Mouse (Mus musculus) CH12.LX (cell line): ENCODE results near the gene Plekha7. TPM values are rescaled to one million over a fixed set of nuclear protein-coding genes. Genes with fewer than 3 reads are reported as not detected.

Source experiments
- DNase-seq: peaks from one replicate; pipeline ENCODE4 v3.0.0-alpha.2; 2013; ENCODE audit errors: extremely low read depth
- H3K27ac ChIP-seq: 2 replicates; pipeline ENCODE4 v1.5.1; 2012; ENCODE audit warnings: low read depth, mild to moderate bottlenecking, control low read depth, moderate library complexity; ENCODE audit not compliant: insufficient read depth
- H3K27me3 ChIP-seq: replicated peaks from 2 replicates; pipeline ENCODE3; 2012; ENCODE audit warnings: inconsistent platforms
- H3K36me3 ChIP-seq, 2 experiments: replicated peaks in 1 of 2; 2 replicates each; pipeline versions ENCODE3 to v1.6.1; 2012; ENCODE audit warnings: inconsistent platforms in 1 of 2, low read length in 1 of 2, mild to moderate bottlenecking in 1 of 2, mixed read lengths in 1 of 2, moderate library complexity in 1 of 2; ENCODE audit not compliant: control insufficient read depth in 1 of 2, insufficient read depth in 1 of 2
- H3K4me1 ChIP-seq, 2 experiments: 2 replicates each; pipeline ENCODE4 v1.6.1; 2012; ENCODE audit warnings: inconsistent platforms in 1 of 2, moderate library complexity in 1 of 2; ENCODE audit not compliant: insufficient read depth in 2 of 2, control insufficient read depth in 1 of 2
- H3K4me2 ChIP-seq: 2 replicates; pipeline ENCODE4 v1.6.1; 2012; ENCODE audit warnings: low read depth, mild to moderate bottlenecking, control low read depth; ENCODE audit not compliant: poor library complexity, insufficient read depth, severe bottlenecking
- H3K4me3 ChIP-seq, 3 experiments: fragments of 150-350 bp in 1 of 3; sonication (generic) in 1 of 3; replicated peaks in 1 of 3; 2 replicates each; pipeline versions ENCODE3 to v1.5.1; 2011 to 2012; ENCODE audit warnings: low read depth in 2 of 3, low read length in 2 of 3, mild to moderate bottlenecking in 2 of 3, moderate library complexity in 2 of 3, control low read depth in 1 of 3, improper control_type of control experiment in 1 of 3, inconsistent platforms in 1 of 3, mixed read lengths in 1 of 3; ENCODE audit not compliant: poor library complexity in 1 of 3
- H3K79me2 ChIP-seq: replicated peaks from 2 replicates; pipeline ENCODE4 v1.6.1; 2012; ENCODE audit warnings: mild to moderate bottlenecking, moderate library complexity; ENCODE audit not compliant: control insufficient read depth, poor library complexity, insufficient read depth, severe bottlenecking; ENCODE audit errors: extremely low read depth
- H3K9ac ChIP-seq: 2 replicates; pipeline ENCODE4 v1.6.1; 2012; ENCODE audit warnings: low read depth, mild to moderate bottlenecking, control low read depth, moderate library complexity; ENCODE audit not compliant: insufficient read depth
- H3K9me3 ChIP-seq: replicated peaks from 2 replicates; pipeline ENCODE3; 2012; ENCODE audit warnings: low read length, inconsistent platforms, mixed read lengths
- BHLHE40 ChIP-seq: IDR thresholded peaks from 2 replicates; pipeline ENCODE4 v1.6.1; 2011; ENCODE audit warnings: mild to moderate bottlenecking, low read depth, low read length, improper control_type of control experiment
- CHD1 ChIP-seq: IDR thresholded peaks from 2 replicates; pipeline ENCODE4 v1.6.1; 2012; ENCODE audit warnings: low read depth, low read length, improper control_type of control experiment, inconsistent platforms
- CTCF ChIP-seq, 2 experiments: IDR thresholded peaks in 1 of 2; conservative IDR thresholded peaks in 1 of 2; 2 replicates each; pipeline ENCODE4 v1.5.1; 2011 to 2012; ENCODE audit warnings: low read depth in 2 of 2, low read length in 2 of 2, improper control_type of control experiment in 1 of 2, inconsistent platforms in 1 of 2, mild to moderate bottlenecking in 1 of 2, moderate library complexity in 1 of 2
- E2F4 ChIP-seq: IDR thresholded peaks from 2 replicates; pipeline ENCODE4 v1.6.1; 2011; ENCODE audit warnings: low read depth, low read length, improper control_type of control experiment; ENCODE audit not compliant: insufficient replicate concordance
- ELF1 ChIP-seq: IDR thresholded peaks from 2 replicates; pipeline ENCODE4 v1.6.1; 2014; ENCODE audit warnings: low read depth, mild to moderate bottlenecking, inconsistent platforms, low read length, improper control_type of control experiment
- ETS1 ChIP-seq: conservative IDR thresholded peaks from 2 replicates; pipeline ENCODE4 v1.6.1; 2012; ENCODE audit warnings: low read depth, mild to moderate bottlenecking, inconsistent platforms, low read length, improper control_type of control experiment, moderate library complexity
- GABPA ChIP-seq: IDR thresholded peaks from 2 replicates; pipeline ENCODE4 v1.6.1; 2012; ENCODE audit warnings: low read depth, low read length, improper control_type of control experiment, inconsistent platforms; ENCODE audit not compliant: insufficient replicate concordance
- JUN ChIP-seq: IDR thresholded peaks from 2 replicates; pipeline ENCODE4 v1.6.1; 2011; ENCODE audit warnings: low read depth, mild to moderate bottlenecking, low read length, improper control_type of control experiment, moderate library complexity; ENCODE audit not compliant: insufficient read depth
- JUND ChIP-seq: conservative IDR thresholded peaks from 2 replicates; pipeline ENCODE4 v1.6.1; 2011; ENCODE audit warnings: low read depth, low read length, improper control_type of control experiment
- KAT2A ChIP-seq: IDR thresholded peaks from 2 replicates; pipeline ENCODE4 v1.6.1; 2012; ENCODE audit warnings: low read length, improper control_type of control experiment, inconsistent platforms; ENCODE audit not compliant: insufficient replicate concordance
- MAFK ChIP-seq: IDR thresholded peaks from 2 replicates; pipeline ENCODE4 v1.6.1; 2011; ENCODE audit warnings: low read length, improper control_type of control experiment; ENCODE audit not compliant: insufficient replicate concordance
- MAX ChIP-seq: IDR thresholded peaks from 2 replicates; pipeline ENCODE4 v1.6.1; 2011; ENCODE audit warnings: low read length, improper control_type of control experiment
- MXI1 ChIP-seq: IDR thresholded peaks from 2 replicates; pipeline ENCODE4 v1.6.1; 2011; ENCODE audit warnings: mild to moderate bottlenecking, low read depth, low read length, improper control_type of control experiment
- PAX5 ChIP-seq: IDR thresholded peaks from 2 replicates; pipeline ENCODE4 v1.6.1; 2012; ENCODE audit warnings: low read length, inconsistent platforms, mixed read lengths
- POLR2A ChIP-seq: IDR thresholded peaks from 2 replicates; pipeline ENCODE4 v1.6.1; 2011; ENCODE audit warnings: low read depth, mild to moderate bottlenecking, improper control_type of control experiment, low read length
- POLR2AphosphoS2 ChIP-seq: IDR thresholded peaks from 2 replicates; pipeline ENCODE4 v1.6.1; 2011; ENCODE audit warnings: low read depth, low read length, improper control_type of control experiment
- RAD21 ChIP-seq: IDR thresholded peaks from 2 replicates; pipeline ENCODE4 v1.6.1; 2011; ENCODE audit warnings: low read depth, mild to moderate bottlenecking, low read length, improper control_type of control experiment, moderate library complexity
- TBP ChIP-seq: conservative IDR thresholded peaks from 2 replicates; pipeline ENCODE4 v1.6.1; 2011; ENCODE audit warnings: low read depth, low read length, improper control_type of control experiment
- USF1 ChIP-seq: IDR thresholded peaks from 2 replicates; pipeline ENCODE4 v1.6.1; 2014; ENCODE audit warnings: low read depth, mild to moderate bottlenecking, inconsistent platforms, low read length, improper control_type of control experiment
- USF2 ChIP-seq: conservative IDR thresholded peaks from 2 replicates; pipeline ENCODE4 v1.6.1; 2011; ENCODE audit warnings: low read depth, low read length, improper control_type of control experiment
- ZC3H11A ChIP-seq: IDR thresholded peaks from 2 replicates; pipeline ENCODE4 v1.6.1; 2012; ENCODE audit warnings: low read depth, mild to moderate bottlenecking, inconsistent platforms, low read length, improper control_type of control experiment
- ZKSCAN1 ChIP-seq: IDR thresholded peaks from 2 replicates; pipeline ENCODE4 v1.6.1; 2012; ENCODE audit warnings: low read depth, inconsistent platforms, low read length, improper control_type of control experiment, borderline replicate concordance
- ZNF384 ChIP-seq: IDR thresholded peaks from 2 replicates; pipeline ENCODE4 v1.6.1; 2012; ENCODE audit warnings: low read depth, low read length, improper control_type of control experiment, inconsistent platforms
- dilution Hi-C: fragments of 300-500 bp; cut with MboI; formaldehyde crosslinking; loops from 2 replicates; pipeline ENCODE4 v1.14.3; 2020; ENCODE audit warnings: low sequenced_read_pairs; ENCODE audit not compliant: extremely low pct_unique_long_range_greater_than_20kb, extremely low pct_ligation_motif_present
- in situ Hi-C: fragments of 300-500 bp; cut with MboI; formaldehyde crosslinking; loops from 3 replicates; pipeline ENCODE4 v1.14.3; 2019; ENCODE audit warnings: low sequenced_read_pairs, low pct_ligation_motif_present, low pct_unique_long_range_greater_than_20kb, mixed read lengths
- polyA plus RNA-seq: library from polyadenylated mRNA; unstranded; fragments of >175 nt; gene quantifications from 2 replicates; pipeline ENCODE4 v1.2.1, GENCODE M21; 2012; ENCODE audit warnings: low read depth; ENCODE audit not compliant: insufficient read length
- total RNA-seq, 2 experiments: library from RNA; depleted of rRNA; stranded (reverse); fragments of 300-350 nt in 1 of 2; fragments of >200 nt in 1 of 2; gene quantifications; 2 replicates each; pipeline ENCODE4 v1.2.3; 2012 to 2014

The Plekha7 gene
- total and polyA plus RNA-seq, 3 experiments: 0.59 to 1.5 (median 1.0) TPM

GRCm38 (mm10) chr7:116178916-116179315, 129.3 kb downstream of the Plekha7 start:
- H3K36me3 ChIP-seq: no peaks in the 10 kb centered on the region
- H3K79me2 ChIP-seq: no peaks in the 10 kb centered on the region
- H3K9ac ChIP-seq: no peak overlapping the region
- DNase-seq: no peak
- in situ Hi-C loops: no loop called here
- dilution Hi-C loops: no loop called here
- peaks cover 12% of the 10 kb centered on the region for H3K27me3 ChIP-seq
- H3K4me1 ChIP-seq: no peaks in the 10 kb centered on the region
- H3K27ac ChIP-seq: no peak overlapping the region
- H3K9me3 ChIP-seq: no peaks in the 10 kb centered on the region
- TF ChIP-seq ZKSCAN1 (no peak), MXI1 (no peak), RAD21 (no peak), ZNF384 (no peak), CTCF (conservative IDR thresholded peaks at IDR 0.05 in 1 of 2, IDR thresholded peaks at IDR 0.05 in 1 of 2; ENCODE audit: low read depth in 2 of 2, low read length in 2 of 2) (no peak), E2F4 (no peak), JUND (no peak), TBP (no peak), USF1 (no peak), KAT2A (no peak), POLR2AphosphoS2 (no peak), USF2 (no peak), PAX5 (no peak), MAFK (no peak), CHD1 (no peak), JUN (no peak), BHLHE40 (no peak), ETS1 (no peak), ZC3H11A (no peak), ELF1 (no peak)
- no peak overlapping the region for H3K4me3 ChIP-seq
- H3K4me2 ChIP-seq: no peak overlapping the region

- no peaks in the 10 kb centered on the region for H3K9me3 ChIP-seq
- no peaks in the 10 kb centered on the region for H3K36me3 ChIP-seq
- in situ Hi-C loops: no loop called here
- H3K9ac ChIP-seq: no peak overlapping the region
- dilution Hi-C loops: no loop called here
- H3K79me2 ChIP-seq: no peaks in the 10 kb centered on the region
- peaks cover 2 to 10% of the 10 kb centered on the region in 2 experiments; a peak in 3 of 4 replicates for H3K4me1 ChIP-seq
- no peak overlapping the region for H3K4me2 ChIP-seq
- H3K4me3 ChIP-seq: no peak overlapping the region
- no peak overlapping the region for H3K27ac ChIP-seq
- no peak for DNase-seq
- no peaks in the 10 kb centered on the region for H3K27me3 ChIP-seq
- TF ChIP-seq GABPA: no peak
- 0 out of 2 replicates have a peak, but pooled peaks have one; percentile 24 for TF ChIP-seq BHLHE40
- TF ChIP-seq E2F4: no peak
- no peak for TF ChIP-seq POLR2A
- no peak for TF ChIP-seq MAX
- no peak for TF ChIP-seq TBP
Measured at GRCm38 (mm10) chr7:116172774-116173173, 135.4 kb downstream of the Plekha7 start.
